Mouse (Mus musculus) yolk sac, embryonic 10.5 days (tissue): ENCODE data around the gene Oip5.
"Not testable (repeated sequence)": the region's sequence is repeated elsewhere in the genome, so short reads cannot be mapped to it uniquely, and the experiment has no call there.

Experiments
- DNase-seq: peaks from one replicate; pipeline ENCODE4 v3.0.0-alpha.2; 2017; ENCODE audit warnings: low spot score

Oip5 gene

DNA sequence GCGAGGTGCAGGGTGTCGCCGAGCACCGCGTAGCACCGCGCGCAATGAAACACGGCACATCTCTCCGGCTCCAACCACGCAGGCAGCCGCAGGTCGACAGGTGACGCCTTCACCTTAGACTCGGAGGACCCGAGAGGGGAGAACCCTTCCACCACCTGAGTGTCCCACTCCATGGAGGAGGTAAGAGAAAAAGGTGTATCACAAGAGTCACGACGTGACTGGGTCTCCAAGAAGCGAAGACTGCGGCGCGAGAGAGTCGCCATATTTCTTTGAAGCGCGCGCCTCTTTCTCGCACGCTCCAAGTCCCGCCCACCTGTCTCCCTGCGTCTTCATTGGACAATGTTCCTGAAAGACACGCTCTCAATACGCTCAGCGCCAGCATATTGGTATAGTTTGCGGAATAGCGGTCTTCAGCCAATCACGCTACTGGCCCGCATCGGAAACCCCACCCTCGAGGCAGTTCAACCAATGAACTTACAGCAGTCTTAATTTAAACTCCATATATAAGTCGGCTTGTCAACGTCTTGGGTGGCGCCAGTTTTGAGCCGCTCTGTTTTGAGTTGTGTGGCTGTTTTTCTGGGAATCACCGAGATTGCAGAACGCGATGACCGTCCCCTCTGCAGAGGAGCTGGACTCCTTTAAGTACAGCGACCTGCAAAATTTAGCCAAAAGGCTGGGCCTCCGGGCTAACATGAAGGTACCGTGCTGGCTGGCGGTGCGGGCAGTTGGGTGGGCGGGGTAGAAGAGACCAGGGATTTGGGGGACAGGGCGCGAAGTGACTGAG is at the start of gene Oip5, which contains the start of gene Nusap1:
TSS of gene Oip5 (minus strand) at position 271 of the 784 bp plus-strand sequence.
TSS of gene Nusap1 (plus strand) at position 100 of the 784 bp plus-strand sequence.
- DNase-seq = peak; percentile 96

DNA sequence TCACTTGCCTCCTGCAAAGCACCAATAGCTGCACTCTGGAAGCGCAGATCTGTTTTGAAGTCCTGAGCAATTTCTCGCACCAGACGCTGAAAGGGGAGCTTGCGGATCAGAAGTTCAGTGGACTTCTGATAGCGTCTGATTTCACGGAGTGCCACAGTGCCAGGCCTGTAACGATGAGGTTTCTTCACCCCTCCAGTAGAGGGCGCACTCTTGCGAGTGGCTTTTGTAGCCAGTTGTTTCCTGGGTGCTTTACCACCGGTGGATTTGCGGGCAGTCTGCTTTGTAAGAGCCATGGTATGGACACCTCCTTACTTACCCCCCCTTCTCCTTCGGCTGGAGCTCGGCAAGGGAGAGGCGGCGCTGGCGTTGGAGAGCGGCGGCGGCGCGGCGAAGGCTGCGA is 47.5 kb upstream of the Oip5 start:
- DNase-seq = not testable (repeated sequence)

DNA sequence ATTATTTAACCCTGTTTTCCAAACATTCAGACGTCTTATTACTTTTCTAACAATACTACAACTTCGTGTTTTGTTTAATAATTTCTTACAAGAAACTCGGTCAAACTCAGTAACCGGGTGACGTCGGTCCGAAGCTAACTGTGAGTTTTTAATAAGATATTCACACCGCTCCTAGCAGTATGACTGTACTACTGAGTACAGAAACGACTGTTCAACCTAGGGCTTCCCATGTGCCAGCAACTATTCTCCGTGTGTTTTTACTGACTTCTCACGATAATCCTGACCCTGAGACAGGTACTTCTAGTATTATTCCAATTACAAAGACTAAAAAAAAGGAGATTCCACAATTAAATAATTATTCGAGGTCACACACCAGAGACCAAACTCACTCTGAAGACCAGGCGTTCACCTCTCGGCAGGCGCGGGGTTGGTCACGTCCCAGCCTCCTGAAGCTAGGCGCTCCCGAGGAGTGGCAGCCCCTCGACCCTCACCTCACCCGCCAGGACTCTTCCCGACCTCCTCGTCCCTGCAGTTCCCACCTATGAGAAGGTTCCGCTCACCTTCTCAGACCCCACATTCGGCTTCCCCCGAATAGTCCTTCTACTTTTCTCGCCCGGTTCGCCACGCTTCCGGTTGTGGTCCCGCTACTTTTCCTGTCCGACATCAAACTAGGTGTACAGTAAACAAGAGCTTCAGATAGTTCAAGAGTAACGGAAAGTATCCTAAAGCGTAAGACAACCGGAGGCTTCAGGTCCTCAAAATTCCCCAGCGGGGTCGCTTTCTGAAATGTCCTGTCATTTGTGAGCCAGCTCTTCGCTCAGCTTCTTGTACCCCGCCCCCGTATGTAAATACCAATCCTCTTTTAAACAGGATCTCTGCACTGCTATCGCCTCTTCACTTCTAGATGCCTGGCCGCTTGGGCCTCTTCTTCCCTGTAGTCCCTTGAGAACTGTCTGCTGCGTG is 44.2 kb upstream of the Oip5 start, which contains the start of gene Ndufaf1:
TSS of gene Ndufaf1 (minus strand) at position 608 of the 963 bp plus-strand sequence.
- DNase-seq = peak; percentile 82

DNA sequence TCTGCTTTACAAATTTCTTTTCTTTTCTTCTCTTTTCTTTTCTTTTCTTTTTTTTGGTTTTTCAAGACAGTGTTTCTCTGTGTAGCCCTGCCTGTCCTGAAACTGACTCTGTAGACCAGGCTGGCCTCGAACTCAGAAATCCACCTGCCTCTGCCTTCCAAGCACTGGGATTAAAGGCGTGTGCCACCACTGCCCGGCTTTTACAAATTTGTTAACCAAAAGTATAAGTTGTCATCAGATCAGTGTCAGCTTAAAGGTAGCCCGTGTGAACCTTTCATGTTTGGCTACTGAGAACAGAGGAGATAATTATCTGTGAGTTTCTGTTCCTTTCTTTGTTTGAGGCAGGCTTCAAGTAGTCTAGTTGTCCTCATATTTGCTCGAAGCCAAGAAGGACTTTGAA is 26.0 kb upstream of the Oip5 start:
- no peak for DNase-seq

DNA sequence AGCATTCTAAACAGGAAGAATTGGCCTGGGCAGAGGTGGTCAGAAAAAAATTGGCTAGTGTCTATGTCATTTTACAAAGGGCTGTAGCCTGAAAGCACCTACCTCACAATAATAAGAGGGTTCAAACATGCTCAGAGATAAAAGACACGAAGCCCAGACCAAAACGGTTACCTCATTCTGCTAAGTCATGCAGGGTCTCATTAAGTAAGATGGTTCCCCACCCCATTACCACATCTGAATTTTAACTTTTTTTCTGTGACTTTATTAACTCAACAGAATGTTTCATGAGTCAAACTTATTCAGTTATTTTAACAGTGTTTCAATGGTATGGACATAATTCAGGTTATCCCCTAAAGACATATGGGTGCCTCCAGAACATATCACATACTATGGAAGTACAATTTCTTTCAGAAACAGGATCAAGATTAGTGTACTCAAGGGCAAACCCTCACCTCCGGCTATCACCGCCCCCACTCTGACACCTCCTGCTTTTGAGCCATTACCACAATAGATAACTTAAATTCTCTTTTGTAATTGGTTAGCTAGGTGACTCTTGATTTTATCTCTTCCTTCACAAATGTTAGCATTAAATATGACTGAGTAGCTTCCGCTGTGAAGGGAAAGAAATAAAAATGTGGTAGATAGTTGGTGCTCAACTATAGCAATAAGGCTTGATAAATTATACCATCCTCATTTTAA is 23.1 kb upstream of the Oip5 start:
- DNase-seq = no peak

DNA sequence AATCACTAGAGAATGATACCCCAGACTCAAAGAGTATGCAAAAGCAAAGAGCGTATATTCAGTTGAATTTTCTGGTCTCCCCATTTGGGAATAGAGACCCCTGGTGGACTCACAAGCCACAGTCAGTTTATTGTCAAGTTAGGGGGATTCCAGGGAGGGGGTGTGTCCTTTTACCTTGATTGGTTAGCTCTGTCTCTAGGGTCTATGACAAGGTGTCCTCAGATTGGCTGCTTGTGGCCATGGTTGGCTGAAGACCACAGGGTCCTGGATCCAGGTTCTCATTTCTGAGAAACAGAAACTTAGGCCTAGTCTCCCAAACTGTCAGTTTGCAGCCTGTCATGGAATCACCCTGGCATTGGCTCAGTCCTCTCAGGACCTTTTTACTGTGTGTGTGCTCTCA is 18.5 kb upstream of the Oip5 start:
- DNase-seq = no peak

DNA sequence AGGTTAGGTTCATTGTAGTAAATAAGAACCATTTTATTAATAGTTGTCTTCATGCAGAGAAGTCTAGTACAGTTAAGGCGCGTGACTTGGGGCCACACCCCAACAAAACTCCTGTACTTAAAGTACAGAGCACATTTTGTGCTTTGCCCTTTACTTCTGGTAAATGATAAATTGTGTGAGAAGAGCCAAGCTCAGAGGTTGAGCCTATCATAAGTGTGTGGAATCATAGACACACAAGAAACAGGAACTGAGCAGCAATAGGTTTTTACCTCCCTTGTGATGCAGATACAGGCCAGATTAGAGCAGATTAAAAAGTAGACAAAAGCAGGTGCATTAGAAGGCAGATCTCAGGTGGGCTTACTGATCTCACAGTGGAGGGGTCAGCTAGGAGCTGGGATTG is 3.0 kb upstream of the Oip5 start:
- DNase-seq = no peak

DNA sequence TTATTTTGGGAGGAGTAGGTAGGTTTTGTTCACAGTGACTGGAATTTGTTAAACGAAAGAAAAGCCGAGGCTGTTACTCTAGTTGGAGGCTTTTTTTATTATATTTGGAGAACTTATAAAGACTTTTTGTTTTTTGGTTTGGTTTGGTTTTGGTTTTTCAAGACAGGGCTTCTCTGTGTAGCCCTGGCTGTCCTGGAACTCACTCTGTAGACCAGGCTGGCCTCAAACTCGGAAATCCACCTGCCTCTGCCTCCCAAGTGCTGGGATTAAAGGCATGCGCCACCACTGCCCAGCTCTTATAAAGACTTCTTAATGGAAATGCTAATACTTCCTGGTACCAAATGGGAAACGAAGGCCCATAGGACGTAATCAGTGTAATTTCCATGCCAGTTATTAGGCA is 733 bp upstream of the Oip5 start:
- not testable (repeated sequence) for DNase-seq

DNA sequence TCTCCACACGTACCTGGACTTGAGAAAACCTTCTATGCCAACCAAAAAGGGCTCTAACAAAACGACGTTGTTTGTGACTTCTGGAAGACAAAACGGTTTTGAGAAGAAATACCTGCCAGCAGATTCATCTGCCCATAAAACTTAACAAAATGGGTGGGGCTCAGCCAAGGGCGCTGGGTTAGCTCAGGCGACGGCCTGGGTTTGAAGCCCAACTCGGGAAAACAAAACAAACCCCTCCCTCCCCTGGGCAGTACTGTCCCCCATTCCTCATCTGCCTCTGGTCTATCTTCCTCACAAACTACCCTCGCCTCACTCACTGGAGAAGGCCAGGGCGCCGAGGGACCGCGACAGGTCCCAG is 449 bp downstream of the Oip5 start:
- no peak for DNase-seq

DNA sequence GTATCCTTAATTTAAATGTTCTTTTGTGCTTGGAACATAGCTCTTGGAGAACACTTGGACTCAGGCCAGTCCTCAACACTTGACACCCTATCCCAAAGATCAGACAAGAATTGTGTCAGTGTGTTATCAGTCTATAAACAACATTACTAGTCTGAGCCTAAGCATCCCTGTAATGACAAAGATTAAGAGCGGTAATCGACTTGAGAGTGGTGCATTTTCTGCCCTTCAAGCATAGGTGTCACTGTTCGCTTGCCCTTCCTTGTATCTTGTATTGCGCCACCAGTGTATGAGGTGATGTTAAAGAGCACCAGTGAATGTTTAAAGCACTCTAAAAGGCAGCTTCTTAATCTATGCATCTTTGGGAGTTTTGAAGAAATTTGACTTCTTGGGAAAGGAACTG is 11.2 kb downstream of the Oip5 start:
- no peak for DNase-seq

DNA sequence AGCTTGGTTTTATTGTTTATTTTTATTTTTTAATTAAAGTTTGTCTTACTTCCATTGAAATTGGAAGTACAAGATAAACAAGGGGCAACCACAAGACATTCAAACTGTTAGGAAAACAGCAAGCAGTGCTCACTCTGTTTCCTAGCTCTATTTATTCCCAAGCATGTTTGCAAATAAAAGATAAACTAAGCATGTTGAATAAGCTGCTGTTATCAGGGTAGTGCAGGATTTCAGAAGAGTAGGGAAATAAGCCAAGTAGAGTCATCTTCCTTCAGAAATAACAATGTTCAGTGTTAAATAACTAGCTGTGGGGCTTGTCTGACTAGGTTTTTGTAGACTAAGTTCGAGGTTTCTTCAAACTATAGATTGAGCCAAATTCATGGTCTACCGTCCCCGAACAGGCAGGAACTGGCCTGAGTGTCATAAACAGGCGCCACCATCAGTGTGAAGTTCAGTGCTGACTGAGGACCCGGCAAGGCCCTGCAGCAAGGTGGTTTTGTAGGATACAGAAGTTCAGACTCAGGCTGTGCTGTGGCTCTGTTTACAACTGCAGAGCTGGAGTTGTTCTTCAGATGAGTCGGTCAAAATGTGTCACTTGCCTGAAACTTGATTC is 12.8 kb downstream of the Oip5 start:
- DNase-seq = no peak

DNA sequence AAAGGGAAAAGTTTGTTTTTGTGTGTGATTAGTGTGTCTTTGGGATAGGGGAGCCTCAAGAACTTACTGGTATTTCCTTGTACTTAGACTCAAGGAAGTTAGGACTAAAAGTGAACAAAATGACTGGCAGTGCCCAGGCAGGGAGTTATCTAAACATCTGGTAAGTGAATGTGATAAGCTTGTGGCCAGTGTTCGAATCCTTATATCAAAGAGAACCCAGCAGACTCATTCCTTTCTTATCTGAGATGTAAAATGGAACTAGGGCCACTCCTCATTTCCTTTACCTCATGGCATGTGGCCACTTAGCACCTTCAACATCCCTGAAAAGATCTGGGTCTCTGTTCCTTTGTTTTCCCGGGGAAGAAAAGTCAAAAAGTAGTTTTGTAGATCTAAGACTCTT is 14.4 kb downstream of the Oip5 start:
- DNase-seq = no peak

DNA sequence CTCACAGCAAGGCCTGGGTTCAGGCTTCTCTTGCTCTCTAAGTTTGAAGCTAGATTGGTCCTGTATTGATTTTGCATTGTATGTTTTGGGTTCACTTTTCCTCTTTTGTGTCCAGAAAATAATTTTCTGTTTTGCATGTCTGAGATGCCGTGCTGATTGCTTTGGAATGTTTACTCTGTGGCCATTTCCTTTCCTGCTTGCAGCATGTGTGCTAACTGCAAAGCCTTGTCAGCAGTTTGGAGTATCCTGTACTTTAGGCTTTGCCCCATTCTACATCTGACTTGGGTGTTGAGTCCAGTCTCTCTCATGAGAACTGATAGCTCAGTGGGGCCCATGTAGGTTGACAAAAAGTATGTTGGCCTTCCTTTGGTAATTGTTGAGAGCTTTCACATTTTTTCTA is 15.8 kb downstream of the Oip5 start:
- peak; percentile 54 for DNase-seq

DNA sequence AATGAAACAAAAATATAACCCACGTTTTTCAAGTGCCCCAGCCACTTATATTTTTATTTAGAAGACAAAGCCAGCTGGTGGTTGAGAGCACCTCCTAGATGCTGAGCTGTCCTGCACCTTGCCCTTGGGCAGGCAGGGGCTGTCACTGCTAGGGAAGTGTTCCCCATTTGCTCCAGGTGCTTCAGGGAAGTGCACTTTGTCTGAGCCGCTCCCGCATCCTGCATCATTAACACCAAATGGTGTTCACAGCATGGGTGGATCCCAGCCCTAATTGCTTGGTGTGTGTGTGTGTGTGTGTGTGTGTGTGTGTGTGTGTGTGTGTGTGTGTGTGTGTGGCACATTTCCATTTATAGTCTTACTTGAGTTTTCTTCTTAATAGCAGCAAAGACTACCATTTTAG is 16.7 kb downstream of the Oip5 start:
- DNase-seq = not testable (repeated sequence)

DNA sequence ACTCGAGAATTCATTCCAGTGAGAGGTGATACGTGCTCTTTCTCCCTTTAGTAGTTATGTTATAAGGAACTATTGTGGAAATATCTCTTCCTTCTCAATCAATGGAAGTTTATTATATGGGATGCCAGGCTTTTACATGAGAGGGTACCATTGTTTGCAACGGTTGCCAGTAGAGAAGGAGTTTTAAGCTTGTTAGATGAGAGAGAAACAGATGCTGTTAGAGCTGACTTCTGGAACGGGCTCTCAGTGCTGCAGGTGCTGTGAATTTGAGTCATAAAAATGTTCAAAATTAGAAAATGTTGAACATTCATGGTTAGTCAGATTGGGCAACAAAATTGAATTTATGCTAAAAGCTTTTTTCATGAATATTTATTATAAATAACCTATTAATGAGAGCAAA is 17.2 kb downstream of the Oip5 start:
- no peak for DNase-seq

DNA sequence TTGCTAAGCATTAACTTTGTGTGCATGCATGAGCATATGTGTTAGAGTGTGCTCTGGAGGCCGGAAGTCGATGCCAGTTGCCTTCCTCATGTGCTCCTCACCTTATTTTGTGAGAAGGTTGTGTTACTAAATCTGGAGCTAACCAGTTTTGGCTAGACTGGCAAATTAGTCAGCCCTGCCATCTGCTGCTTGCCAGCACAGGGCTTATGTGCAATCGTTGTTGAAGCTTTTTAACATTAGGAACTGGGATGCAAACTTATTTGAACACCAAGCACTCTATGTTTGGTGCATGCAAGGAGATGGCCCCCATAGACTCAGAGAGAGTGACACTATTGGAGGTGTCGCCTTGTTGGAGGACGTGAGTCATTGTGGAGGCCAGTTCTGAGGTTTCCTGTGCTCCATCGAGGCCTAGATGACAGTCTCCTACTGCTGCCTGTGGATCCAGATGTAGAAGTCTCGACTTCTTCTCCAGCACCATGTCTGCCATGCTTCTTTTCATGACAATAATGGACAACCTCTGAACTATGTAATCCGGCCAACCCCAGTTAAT is 21.4 kb downstream of the Oip5 start:
- no peak for DNase-seq

DNA sequence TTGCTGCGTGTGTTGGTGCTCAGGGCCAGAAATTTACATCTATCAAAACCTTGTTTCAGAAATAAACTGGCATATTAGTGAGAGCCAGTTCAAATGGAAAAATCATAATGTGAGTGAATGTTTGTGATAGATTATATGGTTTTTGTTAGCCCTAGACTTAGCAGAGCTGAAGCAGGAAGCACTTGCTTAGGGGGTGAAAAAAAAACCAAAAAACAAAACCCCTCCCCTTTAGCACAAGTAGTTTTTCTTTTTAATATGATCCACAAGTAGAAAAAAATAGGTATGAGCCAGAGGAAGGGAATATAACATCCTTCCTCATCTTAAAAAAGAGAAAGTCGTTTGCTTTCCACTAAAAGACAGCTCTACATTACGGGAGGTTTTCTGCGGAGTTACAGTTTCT is 23.0 kb downstream of the Oip5 start:
- DNase-seq = no peak

DNA sequence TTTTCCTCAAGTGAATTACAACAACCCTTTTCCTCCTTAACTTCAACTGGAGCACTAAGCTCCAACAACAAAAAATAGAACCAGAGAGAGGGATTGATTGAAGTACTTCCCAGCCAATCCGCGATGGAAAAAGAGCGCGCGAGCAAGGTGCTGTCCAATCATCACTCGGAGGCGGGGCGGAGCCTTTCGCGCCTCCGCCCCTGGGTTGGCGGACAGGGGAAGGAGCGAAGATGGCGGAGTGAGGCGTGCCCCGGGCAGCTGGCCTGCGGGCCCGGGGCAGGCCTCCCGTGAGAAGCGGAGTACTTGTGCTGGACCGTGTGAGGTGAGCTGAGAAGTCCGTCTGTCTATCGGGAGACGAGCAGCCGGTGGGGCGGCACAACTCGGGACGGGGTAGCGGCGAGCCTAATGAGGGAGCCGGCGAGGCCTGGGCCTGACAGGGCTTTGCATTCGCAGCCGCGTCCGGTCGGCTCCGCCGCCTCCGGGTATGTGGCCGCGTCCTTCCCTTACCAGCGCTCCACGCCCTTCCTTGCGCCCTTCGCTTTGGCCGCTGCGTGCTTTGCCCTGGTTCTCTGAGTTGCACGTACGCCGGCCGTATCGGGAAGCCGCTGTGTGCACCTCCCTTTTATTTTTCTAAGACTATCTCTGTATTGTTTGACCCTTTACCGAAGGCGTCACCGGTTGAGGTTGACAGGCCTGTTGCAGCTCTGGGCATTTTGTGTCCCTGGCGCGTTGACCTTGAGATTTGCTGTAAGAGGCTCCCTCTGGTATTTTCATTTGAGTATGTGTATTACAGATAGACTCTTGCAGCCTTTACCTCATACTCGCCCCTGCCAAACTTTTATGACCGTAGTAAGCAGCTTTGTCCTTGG is 23.9 kb downstream of the Oip5 start:
- peak; percentile 96 for DNase-seq

DNA sequence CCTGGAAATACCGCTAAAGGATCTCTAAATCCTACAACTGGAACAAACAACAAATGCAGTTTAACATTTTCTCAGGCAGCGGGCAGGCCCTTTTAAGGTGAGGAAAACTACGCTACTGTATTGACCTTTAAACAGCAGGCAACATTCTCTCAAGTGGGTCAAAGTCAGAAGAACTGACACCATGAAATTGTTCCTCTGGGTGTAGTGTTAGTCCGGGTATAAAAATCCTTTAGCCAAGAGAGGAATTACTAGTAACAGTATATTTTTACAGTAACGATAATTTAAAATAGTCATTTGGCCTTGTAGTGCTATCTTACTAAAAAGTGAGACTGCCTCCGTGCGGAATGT is 24.5 kb downstream of the Oip5 start:
- DNase-seq = no peak

DNA sequence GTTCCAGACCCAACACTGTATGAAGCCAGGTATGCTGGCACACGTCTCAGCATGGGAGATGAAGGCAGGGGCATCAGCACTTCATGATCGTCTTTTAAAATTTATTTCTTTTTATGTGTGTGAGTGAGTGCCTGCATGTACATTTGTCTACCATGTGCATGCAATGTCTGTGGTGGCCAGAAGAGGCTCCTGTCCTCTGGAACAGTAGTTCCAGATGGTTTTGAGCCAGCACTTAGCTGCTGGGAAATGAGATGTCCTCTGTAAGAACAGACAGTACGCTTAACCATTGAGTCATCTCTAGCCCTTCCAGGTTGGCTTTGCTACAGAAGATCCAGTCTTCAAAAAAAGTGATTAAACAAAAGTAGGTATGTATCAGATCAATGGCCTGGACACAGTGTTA is 27.0 kb downstream of the Oip5 start:
- DNase-seq = no peak

DNA sequence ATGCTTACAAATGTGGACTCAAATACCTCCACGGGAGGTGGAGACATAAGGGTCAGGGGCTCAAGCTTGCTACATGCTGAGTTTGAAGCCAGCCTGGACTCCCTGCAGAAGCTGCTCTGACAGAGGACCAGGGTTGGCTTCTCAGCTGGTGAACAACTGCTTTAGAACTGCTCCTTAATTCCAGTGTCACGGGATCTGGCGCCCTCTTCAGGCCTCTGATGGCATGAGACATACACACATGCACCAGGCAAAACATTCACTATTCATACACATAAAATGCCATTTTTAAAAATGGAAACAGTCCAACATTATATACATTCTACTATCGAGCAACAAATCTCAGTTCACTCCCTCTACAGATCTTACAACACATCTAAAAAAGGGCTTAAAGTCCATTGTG is 30.9 kb downstream of the Oip5 start:
- DNase-seq = peak; percentile 40
